Mouse (Mus musculus): ENCODE measurements around the gene Zfpm1. TPM values are rescaled to one million over a fixed set of nuclear protein-coding genes. Genes with fewer than 3 reads are reported as not detected.

Gene Zfpm1
- polyA plus RNA-seq, 1 experiment from 2014 or later: 2.9 TPM

GRCm38 (mm10) chr8:122273826-122274225, 8.1 kb upstream of the Zfpm1 start:
- Histone ChIP-seq H3K27ac (ENCODE audit: low read depth) (no peak overlapping the region), H3K9ac (no peak overlapping the region), H3K9me3 (ENCODE audit: low read depth, low read length) (no peaks in the 10 kb centered on the region), H3K4me2 (no peak overlapping the region), H3K27me3 (ENCODE audit: insufficient read depth, low read length) (no peaks in the 10 kb centered on the region; the same call in 1 of the 2 replicates), H3K4me3 (ENCODE audit: low read depth, low read length) (no peak overlapping the region), H3K36me3 (ENCODE audit: insufficient read depth) (no peaks in the 10 kb centered on the region), H3K4me1 (ENCODE audit: insufficient read depth) (0 out of 2 replicates have a peak, but pooled peaks cover 3% of the 10 kb centered on the region)
- WGBS: 47% methylated on average over 7 of the region's 7 CpGs
- TF ChIP-seq CTCF (IDR thresholded peaks at IDR 0.05; ENCODE audit: low read depth): no peak
- DNase-seq (no peak), ATAC-seq (ENCODE audit: insufficient read depth) (no peak)

- Histone ChIP-seq H3K4me2 (no peak overlapping the region), H3K27ac (ENCODE audit: low read depth) (no peak overlapping the region), H3K9me3 (ENCODE audit: low read depth, low read length) (no peaks in the 10 kb centered on the region), H3K4me1 (ENCODE audit: insufficient read depth) (no peaks in the 10 kb centered on the region), H3K36me3 (ENCODE audit: insufficient read depth) (no peaks in the 10 kb centered on the region), H3K4me3 (ENCODE audit: low read depth, low read length) (no peak overlapping the region), H3K9ac (no peak overlapping the region), H3K27me3 (ENCODE audit: insufficient read depth, low read length) (no peaks in the 10 kb centered on the region; the same call in 1 of the 2 replicates)
- WGBS: 67% methylated on average over 11 of the region's 11 CpGs
- ATAC-seq (ENCODE audit: insufficient read depth): no peak
- TF ChIP-seq CTCF (IDR thresholded peaks at IDR 0.05; ENCODE audit: low read depth): no peak
- no peak for DNase-seq
These were observed 7.1 kb upstream of the Zfpm1 start for GRCm38 (mm10) chr8:122274651-122275391.

GRCm38 (mm10) chr8:122276308-122276707, 5.6 kb upstream of the Zfpm1 start:
- Histone ChIP-seq H3K9me3 (ENCODE audit: low read depth, low read length) (no peaks in the 10 kb centered on the region), H3K4me3 (ENCODE audit: low read depth, low read length) (no peak overlapping the region), H3K27ac (ENCODE audit: low read depth) (no peak overlapping the region), H3K36me3 (ENCODE audit: insufficient read depth) (no peaks in the 10 kb centered on the region), H3K27me3 (ENCODE audit: insufficient read depth, low read length) (no peaks in the 10 kb centered on the region), H3K9ac (no peak overlapping the region), H3K4me2 (no peak overlapping the region), H3K4me1 (ENCODE audit: insufficient read depth) (peaks cover 8% of the 10 kb centered on the region)
- no peak for DNase-seq
- TF ChIP-seq CTCF (IDR thresholded peaks at IDR 0.05; ENCODE audit: low read depth): no peak
- ATAC-seq (ENCODE audit: insufficient read depth): no peak
- 86% methylated on average over 5 of the region's 5 CpGs for WGBS

- Histone ChIP-seq H3K9ac (no peak overlapping the region), H3K4me2 (no peak overlapping the region), H3K27me3 (ENCODE audit: insufficient read depth, low read length) (no peaks in the 10 kb centered on the region), H3K4me3 (ENCODE audit: low read depth, low read length) (no peak overlapping the region), H3K36me3 (ENCODE audit: insufficient read depth) (no peaks in the 10 kb centered on the region), H3K4me1 (ENCODE audit: insufficient read depth) (peaks cover 8% of the 10 kb centered on the region), H3K27ac (ENCODE audit: low read depth) (no peak overlapping the region), H3K9me3 (ENCODE audit: low read depth, low read length) (no peaks in the 10 kb centered on the region)
- DNase-seq (no peak), ATAC-seq (ENCODE audit: insufficient read depth) (no peak)
- no peak for TF ChIP-seq CTCF (IDR thresholded peaks at IDR 0.05; ENCODE audit: low read depth)
- 64% methylated on average over 18 of the region's 18 CpGs for WGBS
These were observed 4.5 kb upstream of the Zfpm1 start for GRCm38 (mm10) chr8:122277204-122277995.

GRCm38 (mm10) chr8:122280156-122280555, 1.8 kb upstream of the Zfpm1 start:
- peak; percentile 17 for DNase-seq
- Histone ChIP-seq H3K9ac (no peak overlapping the region), H3K36me3 (ENCODE audit: insufficient read depth) (no peaks in the 10 kb centered on the region), H3K27ac (ENCODE audit: low read depth) (no peak overlapping the region), H3K9me3 (ENCODE audit: low read depth, low read length) (no peaks in the 10 kb centered on the region), H3K27me3 (ENCODE audit: insufficient read depth, low read length) (no peaks in the 10 kb centered on the region), H3K4me1 (ENCODE audit: insufficient read depth) (peaks cover 19% of the 10 kb centered on the region), H3K4me2 (no peak overlapping the region; the same call in 1 of the 2 replicates), H3K4me3 (ENCODE audit: low read depth, low read length) (no peak overlapping the region)
- ATAC-seq (ENCODE audit: insufficient read depth): no peak
- WGBS: 48% methylated on average over 4 of the region's 4 CpGs
- peak; percentile 51 for TF ChIP-seq CTCF (IDR thresholded peaks at IDR 0.05; ENCODE audit: low read depth)

GRCm38 (mm10) chr8:122280588-122281316, 1.2 kb upstream of the Zfpm1 start:
- H3K4me2 ChIP-seq: peak overlapping the region; percentile 97
- 6% methylated on average over 20 of the region's 20 CpGs for WGBS
- ATAC-seq (ENCODE audit: insufficient read depth) (peak; percentile 50), DNase-seq (peak; percentile 75)
- peak overlapping the region; percentile 75 for H3K4me3 ChIP-seq (ENCODE audit: low read depth, low read length)
- TF ChIP-seq CTCF (IDR thresholded peaks at IDR 0.05; ENCODE audit: low read depth): no peak
- H3K27me3 ChIP-seq (ENCODE audit: insufficient read depth, low read length): no peaks in the 10 kb centered on the region
- H3K9ac ChIP-seq: peak overlapping the region; percentile 42
- peaks cover 21% of the 10 kb centered on the region for H3K4me1 ChIP-seq (ENCODE audit: insufficient read depth)
- H3K9me3 ChIP-seq (ENCODE audit: low read depth, low read length): no peaks in the 10 kb centered on the region
- H3K36me3 ChIP-seq (ENCODE audit: insufficient read depth): no peaks in the 10 kb centered on the region
- H3K27ac ChIP-seq (ENCODE audit: low read depth): peak overlapping the region; percentile 80

Measured in lung, embryonic 14.5 days (tissue).